Mouse (Mus musculus) liver, embryonic 14.5 days (tissue): Measurements from ENCODE around the gene 1700123L14Rik. TPM values are rescaled to one million over a fixed set of nuclear protein-coding genes. Genes with fewer than 3 reads are reported as not detected.

ENCODE experiments used
- ATAC-seq: fragments of 200-750 bp; cut with Nextera tagmentation; 2 replicates; pipeline ENCODE4 v1.8.0; 2017; ENCODE audit warnings: moderate number of reproducible peaks, mild to moderate bottlenecking, moderate library complexity; ENCODE audit not compliant: insufficient read depth
- DNase-seq, 3 experiments: peaks; one replicate each; pipeline ENCODE4 v3.0.0-alpha.2; 2012 to 2013; ENCODE audit warnings: low read depth in 3 of 3, low spot score in 3 of 3
- H3K27ac ChIP-seq: fragments of 300-500 bp; sonication (generic); 2 replicates; pipeline ENCODE4 v1.5.1; 2014; ENCODE audit warnings: moderate library complexity, mild to moderate bottlenecking, control low read depth, inconsistent platforms
- H3K27me3 ChIP-seq: fragments of 300-500 bp; sonication (generic); 2 replicates; pipeline ENCODE4 v1.6.1; 2014; ENCODE audit warnings: mild to moderate bottlenecking, low read length, moderate library complexity; ENCODE audit not compliant: control insufficient read depth, insufficient read depth
- H3K36me3 ChIP-seq: fragments of 300-500 bp; sonication (generic); replicated peaks from 2 replicates; pipeline ENCODE4 v1.6.1; 2014; ENCODE audit warnings: low read depth; ENCODE audit not compliant: control insufficient read depth, insufficient read depth
- H3K4me1 ChIP-seq, 2 experiments: fragments of 200-500 bp in 1 of 2; fragments of 300-500 bp in 1 of 2; sonication (generic) in 1 of 2; replicated peaks; 2 replicates each; pipeline ENCODE4 v1.6.1; 2012 to 2014; ENCODE audit warnings: antibody characterized with exemption in 1 of 2, inconsistent platforms in 1 of 2, low read length in 1 of 2; ENCODE audit not compliant: control insufficient read depth in 2 of 2, insufficient read depth in 2 of 2
- H3K4me2 ChIP-seq: fragments of 300-500 bp; sonication (generic); 2 replicates; pipeline ENCODE4 v1.6.1; 2014; ENCODE audit warnings: low read depth, mild to moderate bottlenecking, control low read depth, moderate library complexity
- H3K4me3 ChIP-seq, 2 experiments: fragments of 200-500 bp in 1 of 2; fragments of 300-500 bp in 1 of 2; sonication (generic) in 1 of 2; 2 replicates each; pipeline ENCODE4 v1.5.1; 2012 to 2014; ENCODE audit warnings: low read depth in 2 of 2, low read length in 2 of 2, mild to moderate bottlenecking in 2 of 2, control low read depth in 1 of 2, inconsistent platforms in 1 of 2, moderate library complexity in 1 of 2; ENCODE audit not compliant: insufficient read depth in 1 of 2
- H3K9ac ChIP-seq: fragments of 300-500 bp; sonication (generic); replicated peaks from 2 replicates; pipeline ENCODE4 v1.6.1; 2014; ENCODE audit warnings: mild to moderate bottlenecking, control low read depth, moderate library complexity
- H3K9me3 ChIP-seq: fragments of 300-500 bp; sonication (generic); 2 replicates; pipeline ENCODE4 v1.6.1; 2016; ENCODE audit warnings: low read length, mixed read lengths; ENCODE audit not compliant: control insufficient read depth
- CTCF ChIP-seq: IDR thresholded peaks from 2 replicates; pipeline ENCODE4 v1.5.1; 2016; ENCODE audit warnings: antibody characterized with exemption, low read depth, control low read depth
- EP300 ChIP-seq: IDR thresholded peaks from 2 replicates; pipeline ENCODE4 v1.6.1; 2016; ENCODE audit warnings: antibody characterized with exemption, low read depth
- WGBS: fragments of 180-500 bp; shearing (Covaris S2); extraction: QIAGEN DNeasy Blood & Tissue Kit; methylation state at CpG from one replicate; pipeline ENCODE4 v1.1.7; 2014; ENCODE audit not compliant: insufficient replicate concordance; 5-methylcytosine and 5-hydroxymethylcytosine counted together
- polyA plus RNA-seq, 2 experiments: library from polyadenylated mRNA; depleted of rRNA in 1 of 2; stranded (reverse) in 1 of 2; unstranded in 1 of 2; fragments of >200 nt; fragmentation: Nextera tagmentation in 1 of 2; extraction: Ambion mirVana in 1 of 2; gene quantifications; 2 replicates each; pipeline versions ENCODE4 v1.2.1 to v1.2.3; 2012 to 2014

The 1700123L14Rik gene
- polyA plus RNA-seq, 2 experiments = not detected

- H3K27ac ChIP-seq = no peak overlapping the region
- no peaks in the 10 kb centered on the region for H3K27me3 ChIP-seq
- H3K9ac ChIP-seq = no peak overlapping the region
- H3K4me1 ChIP-seq = no peaks in the 10 kb centered on the region
- H3K4me3 ChIP-seq = no peak overlapping the region
- TF ChIP-seq EP300 (no peak), CTCF (no peak)
- no peak for ATAC-seq
- H3K9me3 ChIP-seq = no peaks in the 10 kb centered on the region
- H3K4me2 ChIP-seq = no peak overlapping the region
- H3K36me3 ChIP-seq = no peaks in the 10 kb centered on the region
- DNase-seq = no peak
These were observed 12.5 kb upstream of the 1700123L14Rik start for GRCm38 (mm10) chr6:96178530-96178929.

GRCm38 (mm10) chr6:96173681-96174080 lies 7.6 kb upstream of the 1700123L14Rik start:
- Histone ChIP-seq H3K9me3 (no peaks in the 10 kb centered on the region), H3K4me1 (no peaks in the 10 kb centered on the region), H3K36me3 (no peaks in the 10 kb centered on the region), H3K27me3 (no peaks in the 10 kb centered on the region), H3K4me2 (no peak overlapping the region), H3K9ac (no peak overlapping the region), H3K4me3 (no peak overlapping the region), H3K27ac (no peak overlapping the region)
- ATAC-seq (no peak), DNase-seq (no peak)
- TF ChIP-seq CTCF = no peak
- TF ChIP-seq EP300 = no peak
- 72% methylated on average over 3 of the region's 3 CpGs for WGBS

GRCm38 (mm10) chr6:96167031-96167430 lies 988 bp upstream of the 1700123L14Rik start:
- Histone ChIP-seq H3K4me2 (no peak overlapping the region), H3K4me1 (no peaks in the 10 kb centered on the region), H3K27me3 (no peaks in the 10 kb centered on the region), H3K9me3 (no peaks in the 10 kb centered on the region), H3K36me3 (no peaks in the 10 kb centered on the region), H3K27ac (no peak overlapping the region), H3K4me3 (no peak overlapping the region), H3K9ac (no peak overlapping the region)
- DNase-seq = no peak
- ATAC-seq = no peak
- TF ChIP-seq EP300 (no peak), CTCF (no peak)

GRCm38 (mm10) chr6:96165403-96165802 lies 640 bp downstream of the 1700123L14Rik start:
- H3K36me3 ChIP-seq = no peaks in the 10 kb centered on the region
- no peak for TF ChIP-seq EP300
- TF ChIP-seq CTCF = no peak
- H3K4me1 ChIP-seq = no peaks in the 10 kb centered on the region
- no peak for DNase-seq
- H3K27me3 ChIP-seq = no peaks in the 10 kb centered on the region
- ATAC-seq = no peak
- no peak overlapping the region for H3K4me3 ChIP-seq
- H3K9ac ChIP-seq = no peak overlapping the region
- WGBS = 73% methylated on average over 13 of the region's 13 CpGs
- no peak overlapping the region for H3K4me2 ChIP-seq
- H3K27ac ChIP-seq = no peak overlapping the region
- no peaks in the 10 kb centered on the region for H3K9me3 ChIP-seq

GRCm38 (mm10) chr6:96143326-96143725 lies 22.7 kb downstream of the 1700123L14Rik start:
- 79% methylated on average over 1 of the region's 1 CpGs for WGBS
- Histone ChIP-seq H3K27ac (no peak overlapping the region), H3K4me1 (no peaks in the 10 kb centered on the region; a peak in 1 of 4 replicates), H3K4me3 (no peak overlapping the region), H3K36me3 (no peaks in the 10 kb centered on the region), H3K27me3 (no peaks in the 10 kb centered on the region), H3K4me2 (no peak overlapping the region), H3K9ac (no peak overlapping the region), H3K9me3 (no peaks in the 10 kb centered on the region)
- ATAC-seq = no peak
- peak in 1 of 3 experiments; percentile 3 for DNase-seq
- TF ChIP-seq EP300 (no peak), CTCF (no peak)
